Mouse (Mus musculus) midbrain, postnatal 0 days (tissue): ENCODE measurements around the gene Kcnk2. TPM values are rescaled to one million over a fixed set of nuclear protein-coding genes. Genes with fewer than 3 reads are reported as not detected.

Source experiments
- ATAC-seq: fragments of 200-750 bp; cut with Nextera tagmentation; 2 replicates; pipeline ENCODE4 v1.8.0; 2017; ENCODE audit warnings: moderate number of reproducible peaks, mild to moderate bottlenecking, moderate TSS enrichment, moderate library complexity; ENCODE audit not compliant: low FRiP score
- DNase-seq: peaks from one replicate; pipeline ENCODE4 v3.0.0-alpha.2; 2015; ENCODE audit warnings: low spot score
- H3K27ac ChIP-seq: fragments of 300-500 bp; sonication (generic); 2 replicates; pipeline ENCODE4 v1.5.1; 2014; ENCODE audit warnings: low read depth, mild to moderate bottlenecking, low read length, mixed read lengths
- H3K27me3 ChIP-seq: fragments of 300-500 bp; sonication (generic); 2 replicates; pipeline ENCODE4 v1.6.1; 2014; ENCODE audit warnings: low read length, control low read depth, mixed read lengths; ENCODE audit not compliant: insufficient read depth
- H3K36me3 ChIP-seq: fragments of 300-500 bp; sonication (generic); 2 replicates; pipeline ENCODE4 v1.6.1; 2014; ENCODE audit warnings: low read length, control low read depth, mixed read lengths; ENCODE audit not compliant: insufficient read depth
- H3K4me1 ChIP-seq: fragments of 300-500 bp; sonication (generic); 2 replicates; pipeline ENCODE4 v1.6.1; 2014; ENCODE audit warnings: mild to moderate bottlenecking, control low read depth, antibody characterized with exemption, low read length, mixed read lengths; ENCODE audit not compliant: insufficient read depth
- H3K4me2 ChIP-seq: fragments of 300-500 bp; sonication (generic); 2 replicates; pipeline ENCODE4 v1.6.1; 2014; ENCODE audit warnings: low read depth, mild to moderate bottlenecking, low read length, mixed read lengths; ENCODE audit not compliant: poor library complexity, severe bottlenecking
- H3K4me3 ChIP-seq: fragments of 300-500 bp; sonication (generic); 2 replicates; pipeline ENCODE4 v1.5.1; 2014; ENCODE audit warnings: low read depth, mild to moderate bottlenecking, low read length, moderate library complexity
- H3K9ac ChIP-seq: fragments of 300-500 bp; sonication (generic); replicated peaks from 2 replicates; pipeline ENCODE4 v1.6.1; 2014; ENCODE audit warnings: mild to moderate bottlenecking, low read length, moderate library complexity, mixed read lengths; ENCODE audit not compliant: poor library complexity, severe bottlenecking
- H3K9me3 ChIP-seq: fragments of 300-500 bp; sonication (generic); 2 replicates; pipeline ENCODE4 v1.6.1; 2016; ENCODE audit warnings: low read length, control low read depth
- CTCF ChIP-seq: IDR thresholded peaks from 2 replicates; pipeline ENCODE4 v1.5.1; 2016; ENCODE audit warnings: antibody characterized with exemption, mild to moderate bottlenecking
- WGBS: fragments of 180-500 bp; shearing (Covaris S2); extraction: QIAGEN DNeasy Blood & Tissue Kit; methylation state at CpG from one replicate; pipeline ENCODE4 v1.1.7; 2014; 5-methylcytosine and 5-hydroxymethylcytosine counted together
- polyA plus RNA-seq: library from polyadenylated mRNA; unstranded; fragments of >200 nt; fragmentation: Nextera tagmentation; extraction: Ambion mirVana; gene quantifications from 2 replicates; pipeline ENCODE4 v1.2.1, GENCODE M21; 2015
- total RNA-seq: library from RNA; depleted of rRNA; stranded (reverse); fragments of >200 nt; gene quantifications from 2 replicates; pipeline ENCODE4 v1.2.3, GENCODE M21; 2014

The Kcnk2 gene
- total and polyA plus RNA-seq, 2 experiments from 2014 or later, result 17.9 to 19.8 TPM

DNA sequence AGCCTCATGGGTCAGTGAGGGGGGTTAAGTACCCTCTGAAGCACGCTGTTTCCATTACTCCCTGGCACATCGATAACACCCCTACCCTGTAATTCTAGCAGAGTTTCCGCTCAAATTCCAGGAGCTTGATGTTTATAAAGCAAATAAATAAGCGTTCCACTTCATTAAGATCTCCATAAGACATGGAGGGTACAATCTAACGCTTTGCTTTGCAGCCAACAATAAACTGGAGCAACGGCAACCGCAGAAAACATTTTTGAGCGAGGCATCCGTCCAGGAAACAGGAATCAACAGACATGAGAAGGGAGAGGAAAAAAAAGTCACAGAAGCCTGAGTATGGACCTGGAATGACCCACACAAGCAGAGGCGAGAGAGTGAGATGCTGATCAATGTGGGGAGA, 27.5 kb upstream of the Kcnk2 start:
- Histone ChIP-seq H3K9ac (no peak overlapping the region), H3K27me3 (no peaks in the 10 kb centered on the region), H3K4me2 (no peak overlapping the region), H3K4me3 (no peak overlapping the region), H3K36me3 (no peaks in the 10 kb centered on the region), H3K9me3 (no peaks in the 10 kb centered on the region), H3K27ac (no peak overlapping the region), H3K4me1 (peaks cover 7% of the 10 kb centered on the region)
- WGBS, result 68% methylated on average over 10 of the region's 10 CpGs
- DNase-seq (no peak), ATAC-seq (no peak)
- no peak for TF ChIP-seq CTCF

DNA sequence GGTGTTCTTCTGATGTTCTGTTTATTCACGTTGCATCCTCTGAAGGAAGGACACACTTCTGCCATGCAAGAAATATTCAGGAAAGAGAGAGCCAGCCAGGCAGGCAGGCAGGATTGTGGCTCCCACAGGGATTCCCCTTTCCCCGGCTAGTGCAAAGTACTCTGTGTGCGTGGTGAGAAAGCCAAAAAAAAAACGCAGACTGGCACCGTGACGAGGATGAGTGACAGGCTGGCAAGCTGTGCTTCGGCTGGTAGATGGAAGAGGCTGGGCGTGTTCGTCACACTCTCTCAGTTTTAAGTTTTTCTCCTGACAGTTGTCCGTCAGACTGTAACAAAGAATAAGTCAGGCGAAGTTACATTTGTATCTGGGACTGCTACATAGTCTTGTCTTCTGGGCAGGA, 24.2 kb upstream of the Kcnk2 start:
- H3K4me2 ChIP-seq, result no peak overlapping the region
- DNase-seq (no peak), ATAC-seq (no peak)
- TF ChIP-seq CTCF, result no peak
- H3K4me1 ChIP-seq, result peaks cover 2% of the 10 kb centered on the region; the same call in 1 of the 2 replicates
- 67% methylated on average over 11 of the region's 11 CpGs for WGBS
- H3K4me3 ChIP-seq, result no peak overlapping the region
- no peaks in the 10 kb centered on the region for H3K36me3 ChIP-seq
- H3K9ac ChIP-seq, result no peak overlapping the region
- H3K27ac ChIP-seq, result no peak overlapping the region
- H3K9me3 ChIP-seq, result no peaks in the 10 kb centered on the region
- H3K27me3 ChIP-seq, result no peaks in the 10 kb centered on the region

DNA sequence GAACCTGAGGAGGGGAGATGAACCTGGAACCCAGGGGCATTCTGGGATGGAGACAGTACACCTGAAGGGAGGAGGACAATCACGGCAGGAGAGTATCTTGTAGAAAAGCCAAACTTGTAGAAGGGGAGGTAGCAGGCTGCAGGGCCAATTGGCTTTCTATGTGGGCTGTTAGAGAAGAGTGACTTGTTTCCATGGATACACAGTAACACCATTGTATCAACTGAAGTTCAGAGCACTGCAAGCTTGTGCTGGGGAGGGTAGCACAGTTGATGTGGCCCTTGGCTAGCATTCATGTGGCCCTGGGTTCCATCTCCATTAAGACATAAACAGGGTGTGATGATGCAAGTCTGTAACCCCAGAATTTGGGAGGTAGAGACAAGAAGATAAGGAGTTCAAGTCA, 17.8 kb upstream of the Kcnk2 start:
- Histone ChIP-seq H3K27me3 (no peaks in the 10 kb centered on the region), H3K27ac (no peak overlapping the region), H3K4me2 (no peak overlapping the region), H3K4me1 (no peaks in the 10 kb centered on the region), H3K4me3 (no peak overlapping the region), H3K9ac (no peak overlapping the region), H3K9me3 (no peaks in the 10 kb centered on the region), H3K36me3 (no peaks in the 10 kb centered on the region)
- TF ChIP-seq CTCF, result no peak
- WGBS, result 52% methylated on average over 1 of the region's 1 CpGs
- ATAC-seq, result no peak
- DNase-seq, result no peak

DNA sequence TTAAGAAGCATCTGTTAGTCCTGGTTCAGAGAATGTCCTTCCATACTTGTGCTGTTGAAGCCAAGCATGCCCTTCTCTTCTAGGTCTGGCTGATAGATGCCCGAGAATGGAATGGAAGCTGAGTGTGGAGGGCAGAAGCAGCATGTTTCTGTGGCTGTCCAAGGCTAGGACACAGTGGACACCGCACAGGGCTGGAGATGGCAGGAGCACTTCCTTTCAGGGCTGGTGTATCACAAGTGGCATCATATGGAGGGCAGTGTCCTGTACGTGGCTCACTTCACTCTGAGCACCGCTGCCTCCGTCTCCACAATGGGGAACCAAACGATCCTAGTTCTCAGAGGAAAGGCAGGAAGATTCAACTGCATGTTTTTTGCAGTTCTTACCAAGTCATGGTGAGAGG, 7.8 kb upstream of the Kcnk2 start:
- H3K9ac ChIP-seq, result no peak overlapping the region
- WGBS, result 91% methylated on average over 6 of the region's 6 CpGs
- H3K27ac ChIP-seq, result no peak overlapping the region
- no peaks in the 10 kb centered on the region for H3K27me3 ChIP-seq
- no peak for DNase-seq
- no peak for ATAC-seq
- H3K9me3 ChIP-seq, result no peaks in the 10 kb centered on the region
- no peaks in the 10 kb centered on the region for H3K4me1 ChIP-seq
- H3K36me3 ChIP-seq, result no peaks in the 10 kb centered on the region
- no peak overlapping the region for H3K4me2 ChIP-seq
- no peak overlapping the region for H3K4me3 ChIP-seq
- no peak for TF ChIP-seq CTCF

DNA sequence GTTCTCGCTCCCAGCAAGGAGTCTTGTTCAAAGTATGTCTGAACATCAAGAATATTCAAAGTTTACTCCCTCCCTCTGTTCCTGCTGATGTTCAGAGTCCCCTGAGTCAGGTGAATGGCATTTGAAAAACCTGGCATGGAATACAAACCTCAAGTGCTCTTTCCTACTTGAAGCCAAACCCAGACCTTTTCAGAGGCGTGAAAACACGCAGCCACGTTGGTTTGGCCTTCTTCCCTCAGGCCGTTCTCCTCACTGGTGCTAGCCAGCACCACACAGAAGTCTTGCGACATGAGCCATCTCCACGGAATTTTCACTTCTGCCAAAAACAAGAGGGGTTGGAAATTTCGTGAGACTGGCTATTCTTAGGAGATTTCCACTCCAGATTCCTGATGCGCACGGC, 3.1 kb upstream of the Kcnk2 start:
- Histone ChIP-seq H3K9ac (no peak overlapping the region), H3K9me3 (no peaks in the 10 kb centered on the region), H3K27ac (no peak overlapping the region), H3K27me3 (no peaks in the 10 kb centered on the region), H3K36me3 (no peaks in the 10 kb centered on the region), H3K4me1 (no peaks in the 10 kb centered on the region), H3K4me3 (no peak overlapping the region), H3K4me2 (no peak overlapping the region)
- no peak for DNase-seq
- WGBS, result 76% methylated on average over 10 of the region's 10 CpGs
- TF ChIP-seq CTCF, result no peak
- no peak for ATAC-seq

DNA sequence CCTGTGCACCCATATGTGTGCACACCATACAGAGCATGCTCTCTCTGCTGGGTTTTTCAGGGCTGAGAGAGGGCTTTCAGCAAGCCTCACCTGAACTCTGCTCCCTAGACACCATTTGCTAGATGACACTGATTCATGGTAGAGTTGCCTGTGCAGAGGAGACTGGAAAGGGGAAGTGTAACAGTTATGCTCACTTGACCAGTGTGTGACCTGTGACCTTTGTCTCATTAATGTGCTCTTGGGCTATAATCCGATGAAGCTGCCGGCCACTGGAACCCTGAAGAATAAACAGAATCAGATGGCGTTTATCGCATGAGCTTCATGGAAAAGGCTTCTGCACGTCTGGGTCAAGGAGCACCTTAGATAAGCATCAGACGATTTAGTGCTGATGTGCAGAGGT, 1.5 kb upstream of the Kcnk2 start:
- no peaks in the 10 kb centered on the region for H3K4me1 ChIP-seq
- H3K4me2 ChIP-seq, result no peak overlapping the region
- H3K36me3 ChIP-seq, result no peaks in the 10 kb centered on the region
- H3K4me3 ChIP-seq, result no peak overlapping the region
- H3K27me3 ChIP-seq, result no peaks in the 10 kb centered on the region
- 74% methylated on average over 6 of the region's 6 CpGs for WGBS
- H3K9ac ChIP-seq, result no peak overlapping the region
- no peaks in the 10 kb centered on the region for H3K9me3 ChIP-seq
- no peak for ATAC-seq
- no peak for DNase-seq
- no peak overlapping the region for H3K27ac ChIP-seq
- TF ChIP-seq CTCF, result no peak

DNA sequence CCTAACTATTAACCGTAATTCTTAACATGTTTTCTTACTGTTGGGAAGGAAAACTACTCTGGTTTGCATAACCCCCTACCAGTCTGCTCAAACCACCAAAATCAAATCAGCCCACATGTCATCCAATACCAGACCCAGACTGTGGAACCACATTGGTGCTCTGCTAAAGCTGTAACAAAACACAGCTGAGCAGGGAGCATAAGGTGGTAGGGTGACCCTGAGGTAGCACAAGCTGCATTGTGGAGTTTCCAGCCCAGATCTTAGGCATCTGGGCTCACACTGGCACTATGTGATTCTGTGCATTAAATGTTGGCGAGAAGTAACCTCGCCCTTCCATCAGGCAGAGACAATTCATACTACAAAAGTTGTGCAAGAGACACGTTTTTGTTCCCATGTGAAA, 1.1 kb upstream of the Kcnk2 start:
- no peak for TF ChIP-seq CTCF
- Histone ChIP-seq H3K27me3 (no peaks in the 10 kb centered on the region), H3K4me1 (no peaks in the 10 kb centered on the region), H3K9ac (no peak overlapping the region), H3K4me3 (no peak overlapping the region), H3K36me3 (no peaks in the 10 kb centered on the region), H3K4me2 (no peak overlapping the region), H3K9me3 (no peaks in the 10 kb centered on the region), H3K27ac (no peak overlapping the region)
- DNase-seq (no peak), ATAC-seq (no peak)
- 83% methylated on average over 4 of the region's 4 CpGs for WGBS
